Mouse (Mus musculus) neural tube, embryonic 11.5 days (tissue): Measurements from ENCODE around the gene Nme2. TPM values are rescaled to one million over a fixed set of nuclear protein-coding genes. Genes with fewer than 3 reads are reported as not detected.
"Not testable (repeated sequence)": the region's sequence is repeated elsewhere in the genome, so short reads cannot be mapped to it uniquely, and the experiment has no call there.

Experiments used
- ATAC-seq: fragments of 200-750 bp; cut with Nextera tagmentation; 2 replicates; pipeline ENCODE4 v1.8.0; 2017; ENCODE audit warnings: moderate number of reproducible peaks, mild to moderate bottlenecking, moderate TSS enrichment, moderate library complexity; ENCODE audit not compliant: insufficient read depth, low FRiP score, low TSS enrichment
- DNase-seq: peaks from one replicate; pipeline ENCODE4 v3.0.0-alpha.2; 2015; ENCODE audit warnings: low spot score
- H3K27ac ChIP-seq: fragments of 300-500 bp; sonication (generic); 2 replicates; pipeline ENCODE4 v1.5.1; 2014; ENCODE audit warnings: low read depth, mild to moderate bottlenecking, low read length
- H3K27me3 ChIP-seq: fragments of 300-500 bp; sonication (generic); 2 replicates; pipeline ENCODE4 v1.6.1; 2014; ENCODE audit warnings: mild to moderate bottlenecking, low read length, mixed read lengths; ENCODE audit not compliant: control insufficient read depth, insufficient read depth
- H3K36me3 ChIP-seq: fragments of 300-500 bp; sonication (generic); 2 replicates; pipeline ENCODE4 v1.6.1; 2014; ENCODE audit warnings: mild to moderate bottlenecking, low read length, moderate library complexity, mixed read lengths; ENCODE audit not compliant: control insufficient read depth, insufficient read depth
- H3K4me1 ChIP-seq: fragments of 300-500 bp; sonication (generic); 2 replicates; pipeline ENCODE4 v1.6.1; 2014; ENCODE audit warnings: low read length, mixed read lengths; ENCODE audit not compliant: control insufficient read depth, insufficient read depth
- H3K4me2 ChIP-seq: fragments of 300-500 bp; sonication (generic); 2 replicates; pipeline ENCODE4 v1.6.1; 2014; ENCODE audit warnings: low read depth, mild to moderate bottlenecking, moderate library complexity
- H3K4me3 ChIP-seq: fragments of 300-500 bp; sonication (generic); 2 replicates; pipeline ENCODE4 v1.5.1; 2014; ENCODE audit warnings: low read depth, low read length
- H3K9ac ChIP-seq: fragments of 300-500 bp; sonication (generic); 2 replicates; pipeline ENCODE4 v1.6.1; 2014; ENCODE audit warnings: mild to moderate bottlenecking, low read length
- H3K9me3 ChIP-seq: fragments of 300-500 bp; sonication (generic); 2 replicates; pipeline ENCODE4 v1.6.1; 2016; ENCODE audit warnings: low read length; ENCODE audit not compliant: control insufficient read depth
- WGBS: fragments of 180-500 bp; shearing (Covaris S2); extraction: QIAGEN DNeasy Blood & Tissue Kit; methylation state at CpG from one replicate; pipeline ENCODE4 v1.1.7; 2014; 5-methylcytosine and 5-hydroxymethylcytosine counted together
- polyA plus RNA-seq: library from polyadenylated mRNA; unstranded; fragments of >200 nt; fragmentation: Nextera tagmentation; extraction: Ambion mirVana; gene quantifications from 2 replicates; pipeline ENCODE4 v1.2.1, GENCODE M21; 2014

Nme2 gene
- polyA plus RNA-seq, 1 experiment from 2014 or later: 109 TPM

DNA sequence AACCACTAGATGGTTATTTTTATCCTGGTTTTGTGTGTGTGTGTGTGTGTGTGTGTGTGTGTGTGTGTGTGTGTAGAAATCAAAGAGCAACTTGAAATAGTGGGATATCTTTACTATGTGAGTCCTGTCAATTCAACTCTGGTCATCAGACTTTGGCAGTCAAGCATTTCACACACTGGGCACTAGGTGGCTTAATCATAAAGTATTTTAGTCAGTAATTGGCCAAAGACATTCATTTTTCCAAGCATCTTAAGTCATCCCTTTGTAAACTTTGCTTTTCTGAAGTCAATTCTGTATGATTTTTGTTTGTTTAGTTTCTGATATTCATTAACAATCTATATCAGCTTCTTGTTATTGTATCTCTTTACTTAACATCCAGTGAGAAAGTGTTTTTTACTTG lies 27.0 kb downstream of the Nme2 start:
- no peaks in the 10 kb centered on the region for H3K9me3 ChIP-seq
- no peak overlapping the region for H3K27ac ChIP-seq
- ATAC-seq (no peak), DNase-seq (no peak)
- H3K27me3 ChIP-seq: no peaks in the 10 kb centered on the region
- H3K9ac ChIP-seq: no peak overlapping the region
- no peak overlapping the region for H3K4me2 ChIP-seq
- peaks cover 11% of the 10 kb centered on the region for H3K36me3 ChIP-seq
- H3K4me1 ChIP-seq: no peaks in the 10 kb centered on the region
- no peak overlapping the region for H3K4me3 ChIP-seq

DNA sequence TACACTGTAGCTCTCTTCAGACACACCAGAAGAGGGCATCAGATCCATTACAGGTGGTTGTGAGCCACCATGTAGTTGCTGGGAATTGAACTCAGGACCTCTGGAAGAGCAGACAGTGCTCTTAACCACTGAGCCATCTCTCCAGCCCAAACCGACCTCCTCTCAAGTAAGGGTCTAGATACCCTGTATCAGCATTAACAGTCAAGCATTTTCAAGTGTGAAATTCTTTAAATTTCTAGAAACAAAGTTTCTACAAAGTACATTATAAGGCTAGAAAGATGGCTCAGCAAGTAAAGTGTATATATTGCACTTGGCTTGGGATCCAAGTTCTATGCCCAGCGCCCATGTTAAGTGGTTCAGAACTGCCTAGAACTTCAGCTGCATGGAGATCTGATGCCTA lies 41.0 kb downstream of the Nme2 start:
- H3K36me3 ChIP-seq: not testable (repeated sequence)

DNA sequence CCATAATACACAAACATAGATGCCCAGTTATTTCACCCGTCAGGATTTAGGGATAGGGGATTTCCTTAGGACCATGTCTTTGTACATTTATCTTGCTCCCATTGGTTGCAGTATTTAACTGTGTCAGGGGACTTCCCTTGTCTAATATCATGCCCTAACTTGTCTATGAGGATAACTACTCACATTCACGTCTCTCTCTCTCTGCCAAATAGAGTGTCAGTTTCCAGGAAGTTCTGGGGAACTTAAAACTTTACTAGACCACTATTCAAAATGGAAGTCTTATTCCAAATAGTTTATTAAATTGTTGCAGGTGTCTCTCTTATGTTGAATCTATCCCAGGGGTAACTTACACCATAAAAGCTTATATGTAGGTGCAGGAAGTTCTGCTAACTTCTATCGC lies 44.5 kb downstream of the Nme2 start:
- Histone ChIP-seq H3K4me2 (no peak overlapping the region), H3K27ac (no peak overlapping the region), H3K9ac (no peak overlapping the region), H3K36me3 (no peaks in the 10 kb centered on the region; the same call in 1 of the 2 replicates), H3K4me1 (no peaks in the 10 kb centered on the region), H3K9me3 (no peaks in the 10 kb centered on the region), H3K4me3 (no peak overlapping the region), H3K27me3 (no peaks in the 10 kb centered on the region)
- no peak for ATAC-seq
- no peak for DNase-seq
- WGBS: 94% methylated on average over 3 of the region's 3 CpGs

More for the DNA sequence above, 41.0 kb downstream of the Nme2 start:
- not testable (repeated sequence) for H3K9ac ChIP-seq, ATAC-seq, DNase-seq, H3K4me3 ChIP-seq, H3K4me1 ChIP-seq, H3K27me3 ChIP-seq, H3K9me3 ChIP-seq, H3K27ac ChIP-seq, H3K4me2 ChIP-seq
- 91% methylated on average over 2 of the region's 2 CpGs for WGBS

DNA sequence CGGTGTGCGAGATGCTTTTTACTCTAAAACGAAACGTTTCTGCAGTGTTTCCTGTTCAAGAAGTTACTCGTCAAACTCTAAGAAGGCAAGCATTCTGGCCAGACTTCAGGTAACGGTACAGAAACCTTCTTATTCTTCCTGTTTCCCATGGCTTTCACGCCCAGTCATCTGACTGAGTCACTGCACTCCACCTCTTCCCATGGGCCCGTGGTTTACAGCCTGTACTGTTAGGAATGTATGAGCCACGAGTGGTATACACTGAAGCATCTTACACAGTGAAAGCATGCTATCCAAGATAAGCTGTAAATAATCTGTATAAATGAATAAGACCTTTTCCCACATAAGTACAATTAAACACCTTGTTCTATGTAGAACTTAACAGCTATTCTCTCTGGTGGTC lies 47.2 kb downstream of the Nme2 start:
- Histone ChIP-seq H3K4me1 (no peaks in the 10 kb centered on the region), H3K9me3 (no peaks in the 10 kb centered on the region), H3K4me2 (no peak overlapping the region), H3K27ac (no peak overlapping the region), H3K36me3 (no peaks in the 10 kb centered on the region; the same call in 1 of the 2 replicates), H3K4me3 (no peak overlapping the region), H3K27me3 (no peaks in the 10 kb centered on the region), H3K9ac (no peak overlapping the region)
- no peak for ATAC-seq
- 92% methylated on average over 9 of the region's 9 CpGs for WGBS
- no peak for DNase-seq

DNA sequence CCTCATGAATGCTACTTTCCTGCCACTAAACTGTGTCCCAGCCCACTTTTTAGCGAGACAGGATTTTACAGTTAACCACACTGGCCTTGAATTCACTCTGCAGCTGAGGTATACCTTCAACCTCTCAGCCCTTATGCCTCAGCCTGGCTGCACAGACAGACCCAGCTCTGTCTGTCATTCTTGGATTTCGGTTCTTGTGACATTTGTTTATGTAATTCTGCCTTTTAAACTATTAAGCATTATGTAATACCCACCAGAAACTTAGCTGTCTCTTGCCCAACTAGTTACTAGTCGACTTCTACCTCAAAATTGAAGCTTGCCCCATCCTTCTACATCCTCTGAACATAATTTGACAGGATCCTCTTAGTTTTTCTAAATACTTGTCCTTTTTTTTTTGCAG lies 48.2 kb downstream of the Nme2 start:
- Histone ChIP-seq H3K4me2 (no peak overlapping the region), H3K4me1 (no peaks in the 10 kb centered on the region), H3K27me3 (no peaks in the 10 kb centered on the region), H3K9me3 (no peaks in the 10 kb centered on the region), H3K9ac (no peak overlapping the region), H3K27ac (no peak overlapping the region), H3K36me3 (no peaks in the 10 kb centered on the region; the same call in 1 of the 2 replicates), H3K4me3 (no peak overlapping the region)
- 91% methylated on average over 3 of the region's 3 CpGs for WGBS
- DNase-seq (no peak), ATAC-seq (no peak)

DNA sequence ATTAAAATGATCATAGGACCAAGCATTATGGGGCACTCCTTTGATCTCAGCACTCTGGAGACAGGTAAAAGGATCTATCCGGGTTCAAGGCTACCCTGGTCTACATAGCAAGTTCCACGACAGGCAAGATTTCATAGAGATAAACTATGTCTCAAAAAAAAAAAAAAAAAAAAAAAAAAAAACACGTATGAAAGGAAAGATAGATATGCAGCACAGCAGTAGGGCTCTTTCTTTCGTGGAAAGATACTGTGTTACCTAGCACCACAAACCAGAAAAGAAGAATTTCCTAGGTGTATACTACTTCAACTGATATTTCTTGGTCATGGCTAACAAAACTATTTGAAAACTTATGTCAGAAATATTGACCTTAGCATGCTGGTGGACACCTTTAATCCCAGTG lies 49.2 kb downstream of the Nme2 start:
- no peaks in the 10 kb centered on the region; the same call in 1 of the 2 replicates for H3K36me3 ChIP-seq
- no peak overlapping the region for H3K4me2 ChIP-seq
- no peak overlapping the region for H3K27ac ChIP-seq
- no peak for DNase-seq
- H3K9ac ChIP-seq: no peak overlapping the region
- no peak overlapping the region for H3K4me3 ChIP-seq
- H3K9me3 ChIP-seq: no peaks in the 10 kb centered on the region
- no peaks in the 10 kb centered on the region for H3K4me1 ChIP-seq
- WGBS: 96% methylated on average over 4 of the region's 4 CpGs
- no peaks in the 10 kb centered on the region for H3K27me3 ChIP-seq
- ATAC-seq: no peak

Other genes starting within 250 kb of the Nme2 start
- gene Utp18, start 70.5 kb downstream of the Nme2 start, polyA plus RNA-seq: 40.7 and 45.0 TPM in 2 replicates
- gene Mbtd1, start 70.4 kb downstream of the Nme2 start, polyA plus RNA-seq: 26.4 and 29.5 TPM in 2 replicates
- gene Gm20390, start 12.0 kb upstream of the Nme2 start, polyA plus RNA-seq: 382 and 395 TPM in 2 replicates
- 275 and 294 TPM in 2 replicates for gene Nme1, start 12.3 kb upstream of the Nme2 start, polyA plus RNA-seq
- gene Spag9, start 39.8 kb upstream of the Nme2 start, polyA plus RNA-seq: 85.6 and 86.6 TPM in 2 replicates